Mouse (Mus musculus) intestine, embryonic 15.5 days (tissue): ENCODE results near the gene Adgrg1. TPM values are rescaled to one million over a fixed set of nuclear protein-coding genes. Genes with fewer than 3 reads are reported as not detected.

Experiments
- ATAC-seq: fragments of 200-750 bp; cut with Nextera tagmentation; 2 replicates; pipeline ENCODE4 v1.8.0; 2017; ENCODE audit warnings: moderate TSS enrichment, moderate library complexity
- H3K27ac ChIP-seq: fragments of 300-500 bp; sonication (generic); 2 replicates; pipeline ENCODE4 v1.5.1; 2015; ENCODE audit warnings: mild to moderate bottlenecking, inconsistent platforms
- H3K27me3 ChIP-seq: fragments of 300-500 bp; sonication (generic); replicated peaks from 2 replicates; pipeline ENCODE4 v1.6.1; 2015; ENCODE audit warnings: inconsistent platforms
- H3K36me3 ChIP-seq: fragments of 300-500 bp; sonication (generic); 2 replicates; pipeline ENCODE4 v1.6.1; 2015; ENCODE audit warnings: inconsistent platforms
- H3K4me1 ChIP-seq: fragments of 300-500 bp; sonication (generic); replicated peaks from 2 replicates; pipeline ENCODE4 v1.6.1; 2015; ENCODE audit warnings: inconsistent platforms
- H3K4me2 ChIP-seq: fragments of 300-500 bp; sonication (generic); replicated peaks from 2 replicates; pipeline ENCODE4 v1.6.1; 2015; ENCODE audit warnings: mild to moderate bottlenecking, inconsistent platforms
- H3K4me3 ChIP-seq: fragments of 300-500 bp; sonication (generic); replicated peaks from 2 replicates; pipeline ENCODE4 v1.5.1; 2015; ENCODE audit warnings: inconsistent platforms
- H3K9ac ChIP-seq: fragments of 300-500 bp; sonication (generic); 2 replicates; pipeline ENCODE4 v1.6.1; 2015; ENCODE audit warnings: inconsistent platforms
- H3K9me3 ChIP-seq: fragments of 300-500 bp; sonication (generic); 2 replicates; pipeline ENCODE4 v1.6.1; 2016; ENCODE audit warnings: inconsistent platforms
- WGBS: fragments of 180-500 bp; shearing (Covaris S2); methylation state at CpG from one replicate; pipeline ENCODE4 v1.1.7; 2015; 5-methylcytosine and 5-hydroxymethylcytosine counted together
- polyA plus RNA-seq: library from polyadenylated mRNA; unstranded; fragments of >200 nt; fragmentation: Nextera tagmentation; extraction: Ambion mirVana; gene quantifications from 2 replicates; pipeline ENCODE4 v1.2.1, GENCODE M21; 2015

Adgrg1 gene
- polyA plus RNA-seq, 1 experiment from 2014 or later: 22.4 TPM

DNA sequence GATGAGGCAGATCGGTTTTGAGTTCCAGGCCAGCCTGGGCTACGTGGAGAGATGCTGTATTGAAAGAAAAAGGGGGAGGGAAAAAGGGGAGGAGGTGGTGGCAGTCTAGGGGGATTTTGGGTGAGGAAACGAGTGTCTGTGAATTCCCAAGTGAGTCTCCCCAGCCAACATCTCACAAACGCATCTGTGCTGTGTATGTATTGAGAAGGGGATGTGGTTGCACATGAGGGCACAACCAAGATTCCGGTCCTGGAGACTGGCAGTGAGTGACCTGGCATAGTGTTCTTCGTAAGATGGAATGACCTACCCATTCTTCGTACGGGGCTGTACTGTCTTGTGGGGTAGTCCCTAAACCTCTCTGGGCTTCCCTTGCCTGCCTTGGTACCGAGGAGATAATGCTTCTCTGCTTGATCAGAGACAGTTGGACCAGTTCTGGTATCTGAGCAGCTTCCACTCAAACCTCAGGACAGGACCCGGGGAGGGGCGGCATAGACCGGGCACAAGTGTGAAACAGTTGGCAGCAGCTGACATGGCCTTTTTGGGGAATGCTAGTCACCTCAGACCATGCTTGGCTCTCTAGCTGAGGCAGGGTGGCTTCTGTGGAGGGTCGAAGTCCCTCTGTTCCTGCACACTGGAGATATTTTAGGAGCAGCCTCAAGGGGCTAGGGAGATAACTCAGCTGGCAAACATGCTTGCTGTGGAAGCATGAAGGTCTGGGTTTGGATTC, 4.2 kb downstream of the Adgrg1 start:
- Histone ChIP-seq H3K4me2 (peak overlapping the region; percentile 59), H3K9ac (no peak overlapping the region), H3K4me1 (peaks cover 26% of the 10 kb centered on the region), H3K9me3 (no peaks in the 10 kb centered on the region), H3K4me3 (peak overlapping the region; percentile 37; the same call in 1 of the 2 replicates), H3K27ac (no peak overlapping the region), H3K27me3 (no peaks in the 10 kb centered on the region), H3K36me3 (no peaks in the 10 kb centered on the region)
- no peak for ATAC-seq
- WGBS: 67% methylated on average over 13 of the region's 13 CpGs

DNA sequence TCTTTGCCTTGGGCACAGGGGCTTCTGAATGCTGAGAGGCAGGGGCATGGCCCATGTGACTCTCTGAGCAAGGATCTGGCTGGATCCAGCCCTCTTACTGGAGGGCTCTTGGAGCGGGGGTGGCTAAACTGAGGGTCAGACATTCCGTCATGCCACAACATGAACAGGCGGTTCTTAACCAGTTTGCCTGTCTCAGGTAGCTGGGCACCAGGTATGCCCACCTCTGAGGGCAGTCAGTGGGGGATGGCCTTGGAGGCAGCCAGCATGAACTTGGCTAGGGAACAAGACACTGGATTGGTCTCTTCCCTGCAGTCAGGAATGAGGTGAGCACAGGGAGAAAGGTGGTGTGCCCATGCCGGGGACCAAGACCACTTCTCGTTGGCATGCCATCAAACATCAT, 5.6 kb downstream of the Adgrg1 start:
- Histone ChIP-seq H3K27ac (no peak overlapping the region), H3K4me1 (peaks cover 37% of the 10 kb centered on the region), H3K36me3 (no peaks in the 10 kb centered on the region), H3K9ac (no peak overlapping the region), H3K27me3 (no peaks in the 10 kb centered on the region), H3K4me3 (no peak overlapping the region), H3K4me2 (no peak overlapping the region), H3K9me3 (no peaks in the 10 kb centered on the region)
- ATAC-seq: no peak
- 87% methylated on average over 5 of the region's 5 CpGs for WGBS

DNA sequence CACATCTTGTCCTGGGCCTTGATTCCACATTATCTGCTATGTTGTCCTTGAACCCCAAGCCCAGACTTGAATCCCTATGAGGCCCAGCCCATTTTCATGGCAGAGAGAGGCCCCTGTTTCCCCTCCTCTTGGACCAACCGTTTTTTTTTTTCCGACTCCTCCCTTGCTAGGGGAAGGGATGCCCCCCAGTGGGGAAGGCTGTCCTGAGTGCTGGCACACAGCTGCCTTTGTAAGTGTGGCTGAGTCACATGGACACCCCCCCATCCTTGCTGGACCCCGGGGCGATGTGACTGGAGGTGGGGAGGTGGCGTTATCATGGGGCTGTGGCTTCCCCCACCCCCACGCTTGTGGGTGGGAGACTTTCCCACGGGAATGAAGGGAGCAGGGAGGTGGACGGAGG, 6.4 kb downstream of the Adgrg1 start:
- H3K4me2 ChIP-seq: no peak overlapping the region
- no peaks in the 10 kb centered on the region for H3K9me3 ChIP-seq
- H3K4me1 ChIP-seq: peaks cover 33% of the 10 kb centered on the region
- H3K27ac ChIP-seq: no peak overlapping the region
- 56% methylated on average over 8 of the region's 8 CpGs for WGBS
- ATAC-seq: no peak
- H3K4me3 ChIP-seq: no peak overlapping the region
- H3K27me3 ChIP-seq: no peaks in the 10 kb centered on the region
- no peak overlapping the region for H3K9ac ChIP-seq
- no peaks in the 10 kb centered on the region for H3K36me3 ChIP-seq

DNA sequence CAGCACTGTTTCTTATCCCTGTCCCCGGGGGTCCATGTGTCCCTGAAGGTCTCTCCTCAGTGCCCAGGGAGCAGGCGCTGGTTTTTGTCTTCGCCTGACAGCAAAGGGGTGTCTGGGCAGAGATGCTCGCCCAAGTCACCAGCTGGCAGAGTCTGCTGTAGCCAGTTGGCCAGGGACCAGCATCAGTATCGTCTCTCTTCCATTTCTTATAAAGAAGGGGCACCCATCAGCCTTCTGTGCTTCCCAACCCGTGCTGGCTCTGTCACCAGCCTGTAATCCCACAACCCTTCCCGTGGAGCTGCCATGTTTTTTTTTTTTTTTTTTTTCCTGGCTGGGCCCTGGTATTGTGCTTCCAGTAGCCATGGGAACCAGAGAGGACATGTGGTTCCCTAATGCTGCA, 7.3 kb downstream of the Adgrg1 start:
- H3K4me2 ChIP-seq: no peak overlapping the region
- H3K9ac ChIP-seq: no peak overlapping the region
- H3K36me3 ChIP-seq: no peaks in the 10 kb centered on the region
- WGBS: 76% methylated on average over 7 of the region's 7 CpGs
- ATAC-seq: no peak
- peaks cover 36% of the 10 kb centered on the region for H3K4me1 ChIP-seq
- H3K27me3 ChIP-seq: no peaks in the 10 kb centered on the region
- H3K27ac ChIP-seq: no peak overlapping the region
- no peaks in the 10 kb centered on the region for H3K9me3 ChIP-seq
- H3K4me3 ChIP-seq: no peak overlapping the region

DNA sequence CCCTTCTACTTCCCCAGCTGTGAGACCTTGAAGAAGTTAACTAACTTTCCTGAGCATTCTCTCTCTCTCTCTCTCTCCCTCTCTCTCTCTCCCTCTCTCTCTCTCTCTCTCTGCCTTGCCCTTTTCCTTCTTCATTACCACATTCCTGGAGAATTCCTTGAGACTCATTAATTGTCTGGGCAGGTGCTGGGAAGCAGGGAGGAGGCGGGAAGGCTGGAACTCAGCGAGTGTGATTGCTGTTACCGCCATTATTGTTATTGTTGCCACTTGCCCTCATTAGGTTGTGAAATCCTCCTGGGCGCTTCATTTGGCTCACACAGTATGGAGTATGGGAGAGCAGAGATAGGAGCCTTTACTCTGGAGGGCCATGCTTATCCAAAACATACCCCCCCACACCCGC, 8.6 kb downstream of the Adgrg1 start:
- 0 out of 2 replicates have a peak, but pooled peaks have one; percentile 14 for ATAC-seq
- Histone ChIP-seq H3K27me3 (no peaks in the 10 kb centered on the region), H3K4me2 (no peak overlapping the region), H3K4me1 (peaks cover 32% of the 10 kb centered on the region), H3K9me3 (no peaks in the 10 kb centered on the region), H3K4me3 (no peak overlapping the region), H3K36me3 (no peaks in the 10 kb centered on the region), H3K9ac (no peak overlapping the region), H3K27ac (no peak overlapping the region)
- 19% methylated on average over 5 of the region's 5 CpGs for WGBS

DNA sequence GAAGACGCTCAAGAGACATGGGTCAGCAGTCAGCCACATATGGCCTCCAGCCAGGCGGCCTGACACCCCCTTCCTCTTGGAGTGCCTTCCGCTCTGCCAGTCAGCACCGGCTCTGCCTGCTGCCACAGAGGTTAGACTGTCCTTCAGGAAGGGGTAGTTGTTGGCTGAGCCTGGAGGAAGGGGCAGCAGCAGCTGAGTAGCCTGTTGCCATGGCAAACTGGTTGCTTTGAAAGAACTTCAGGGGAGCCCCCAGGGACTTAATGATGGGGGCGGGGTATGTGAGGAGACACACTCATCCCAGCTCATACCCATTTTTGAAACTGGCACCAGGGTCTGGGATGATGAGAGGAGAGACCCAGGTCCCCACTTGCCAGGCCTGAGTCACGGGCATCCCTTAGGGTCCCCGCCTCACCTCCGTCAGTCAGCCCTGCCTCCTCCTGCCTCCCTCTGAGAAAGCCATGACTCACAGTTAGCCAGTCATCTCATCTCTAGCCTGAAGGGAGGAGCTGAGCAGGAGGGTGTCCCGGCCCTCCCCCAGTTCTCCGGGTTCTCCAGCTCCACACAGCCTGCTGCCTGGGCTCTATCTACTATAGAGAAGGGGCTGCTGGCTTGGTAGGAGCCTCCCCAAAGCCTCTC, 9.4 kb downstream of the Adgrg1 start:
- no peak overlapping the region for H3K4me3 ChIP-seq
- H3K4me1 ChIP-seq: peaks cover 32% of the 10 kb centered on the region
- no peaks in the 10 kb centered on the region for H3K36me3 ChIP-seq
- no peaks in the 10 kb centered on the region for H3K27me3 ChIP-seq
- no peak overlapping the region for H3K4me2 ChIP-seq
- no peak overlapping the region for H3K27ac ChIP-seq
- 42% methylated on average over 10 of the region's 10 CpGs for WGBS
- no peak overlapping the region for H3K9ac ChIP-seq
- peak; percentile 67 for ATAC-seq
- no peaks in the 10 kb centered on the region for H3K9me3 ChIP-seq

DNA sequence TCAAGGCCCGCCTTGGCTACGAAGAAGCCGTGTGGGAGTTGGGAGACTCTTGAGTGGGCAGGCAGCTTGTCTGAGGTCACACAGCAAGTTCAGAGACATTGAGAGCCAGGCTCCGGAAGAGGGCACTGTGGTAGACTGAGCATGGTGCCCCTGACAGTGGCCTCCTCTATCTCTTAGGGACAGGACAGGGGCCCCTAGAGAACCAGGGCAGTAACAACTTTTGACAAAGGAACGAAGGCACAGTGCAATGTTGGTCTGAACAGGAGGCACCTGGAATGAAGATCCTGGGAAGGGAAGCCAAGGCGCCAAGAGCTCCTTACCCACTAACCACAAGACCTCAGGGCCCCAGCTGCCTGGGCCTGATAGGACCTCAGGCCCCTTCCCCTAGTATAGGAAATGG, 10.5 kb downstream of the Adgrg1 start:
- Histone ChIP-seq H3K4me3 (no peak overlapping the region), H3K36me3 (no peaks in the 10 kb centered on the region), H3K4me1 (peaks cover 32% of the 10 kb centered on the region), H3K27me3 (no peaks in the 10 kb centered on the region), H3K27ac (no peak overlapping the region), H3K4me2 (no peak overlapping the region), H3K9me3 (no peaks in the 10 kb centered on the region), H3K9ac (no peak overlapping the region)
- WGBS: 81% methylated on average over 6 of the region's 6 CpGs
- ATAC-seq: no peak

DNA sequence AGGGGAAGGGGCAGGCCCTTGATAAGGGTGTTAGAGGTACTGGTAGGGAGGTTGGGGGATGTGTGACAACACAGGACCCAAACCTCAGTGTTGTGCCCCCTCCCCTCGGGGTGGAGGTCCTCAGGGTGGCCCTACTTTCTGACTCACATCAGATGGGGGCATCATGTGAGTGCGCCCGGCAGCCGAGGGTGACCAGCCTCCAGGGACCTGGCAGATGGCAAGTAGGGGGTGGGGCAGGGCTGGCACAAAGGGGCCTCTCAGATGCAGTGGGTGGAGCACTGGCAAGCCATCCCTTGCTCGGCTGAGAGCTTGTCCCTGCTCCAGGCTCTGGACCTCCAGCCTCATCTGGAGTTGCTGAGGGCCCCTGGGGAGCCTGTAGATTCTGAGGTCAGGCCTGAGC, 12.1 kb downstream of the Adgrg1 start:
- H3K4me3 ChIP-seq: no peak overlapping the region
- ATAC-seq: no peak
- no peak overlapping the region for H3K27ac ChIP-seq
- WGBS: 50% methylated on average over 5 of the region's 5 CpGs
- H3K4me1 ChIP-seq: peaks cover 31% of the 10 kb centered on the region
- H3K4me2 ChIP-seq: no peak overlapping the region
- no peaks in the 10 kb centered on the region for H3K36me3 ChIP-seq
- no peaks in the 10 kb centered on the region for H3K9me3 ChIP-seq
- no peaks in the 10 kb centered on the region for H3K27me3 ChIP-seq
- H3K9ac ChIP-seq: no peak overlapping the region

DNA sequence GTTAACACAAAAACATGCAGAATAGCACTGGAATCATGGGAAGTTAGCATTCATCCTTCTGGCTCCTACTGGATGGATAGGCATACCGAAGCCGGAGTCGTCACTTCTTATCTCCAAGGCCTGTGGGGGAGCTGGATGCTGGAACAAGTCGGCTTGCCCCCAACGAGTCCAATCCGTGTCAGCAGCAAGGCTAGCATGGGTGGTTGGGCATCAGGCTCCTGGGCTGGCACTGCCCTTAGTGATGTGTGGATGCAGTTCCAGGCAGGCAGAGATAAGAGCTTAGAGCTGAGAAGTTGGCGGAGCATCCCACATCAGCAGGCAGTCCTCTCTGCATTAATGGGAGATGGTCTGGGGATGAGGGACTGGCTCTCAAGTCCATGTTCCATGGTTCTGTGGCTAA, 13.0 kb downstream of the Adgrg1 start:
- no peaks in the 10 kb centered on the region for H3K36me3 ChIP-seq
- H3K4me2 ChIP-seq: no peak overlapping the region
- no peaks in the 10 kb centered on the region for H3K9me3 ChIP-seq
- H3K4me3 ChIP-seq: no peak overlapping the region
- ATAC-seq: no peak
- H3K27me3 ChIP-seq: no peaks in the 10 kb centered on the region
- 80% methylated on average over 7 of the region's 7 CpGs for WGBS
- no peak overlapping the region for H3K27ac ChIP-seq
- no peak overlapping the region for H3K9ac ChIP-seq
- peaks cover 38% of the 10 kb centered on the region for H3K4me1 ChIP-seq

DNA sequence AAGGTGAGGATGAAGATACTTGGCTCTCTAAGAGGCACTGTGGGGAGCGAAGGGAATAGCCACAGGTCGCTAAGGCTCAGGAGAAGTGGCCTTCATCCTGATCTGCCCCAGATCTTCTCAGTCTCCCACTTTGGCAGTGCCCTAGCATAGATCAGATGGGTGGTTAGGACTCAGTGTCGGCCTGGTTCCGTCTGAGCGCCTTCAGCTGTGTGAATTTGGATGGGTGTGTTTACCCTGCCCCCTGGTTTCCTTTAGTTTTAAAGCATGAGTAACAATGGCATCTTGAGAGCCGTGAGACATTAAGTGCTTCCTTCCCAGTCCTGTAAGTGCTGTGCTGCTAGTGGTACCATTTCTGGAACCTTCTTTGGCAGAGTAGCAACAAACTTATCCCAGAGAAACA, 14.1 kb downstream of the Adgrg1 start:
- WGBS: 80% methylated on average over 6 of the region's 6 CpGs
- no peaks in the 10 kb centered on the region for H3K36me3 ChIP-seq
- no peak overlapping the region for H3K9ac ChIP-seq

DNA sequence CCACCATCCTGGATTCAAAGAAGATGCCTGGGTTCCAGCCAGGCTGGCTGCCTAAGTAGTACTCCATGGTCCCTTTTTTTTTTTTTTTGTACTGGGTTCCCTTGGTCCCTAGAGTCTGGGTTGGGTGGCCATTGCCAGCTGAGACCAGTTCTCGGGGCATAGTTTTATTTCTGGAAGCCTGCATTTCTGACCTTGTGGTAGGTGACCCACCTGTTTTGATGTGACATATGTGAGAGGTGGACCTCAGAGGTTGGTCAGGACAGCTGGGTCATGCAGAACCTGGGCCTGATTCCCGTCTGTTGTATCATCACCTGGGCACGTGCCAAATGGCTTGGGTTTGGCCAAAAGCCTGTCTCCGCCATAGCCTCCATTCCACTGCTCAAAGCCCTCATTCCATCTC, 15.2 kb downstream of the Adgrg1 start:
- H3K9me3 ChIP-seq: no peaks in the 10 kb centered on the region
- no peaks in the 10 kb centered on the region for H3K36me3 ChIP-seq
- no peak overlapping the region for H3K9ac ChIP-seq
- no peak overlapping the region for H3K4me2 ChIP-seq
- no peak overlapping the region for H3K27ac ChIP-seq
- no peaks in the 10 kb centered on the region for H3K27me3 ChIP-seq
- 86% methylated on average over 4 of the region's 4 CpGs for WGBS
- H3K4me1 ChIP-seq: peaks cover 43% of the 10 kb centered on the region
- no peak for ATAC-seq
- no peak overlapping the region for H3K4me3 ChIP-seq

More for the DNA sequence above, 14.1 kb downstream of the Adgrg1 start:
- Histone ChIP-seq H3K4me2 (no peak overlapping the region), H3K4me1 (peaks cover 44% of the 10 kb centered on the region), H3K27me3 (no peaks in the 10 kb centered on the region), H3K4me3 (no peak overlapping the region), H3K27ac (no peak overlapping the region), H3K9me3 (no peaks in the 10 kb centered on the region)
- ATAC-seq: no peak

DNA sequence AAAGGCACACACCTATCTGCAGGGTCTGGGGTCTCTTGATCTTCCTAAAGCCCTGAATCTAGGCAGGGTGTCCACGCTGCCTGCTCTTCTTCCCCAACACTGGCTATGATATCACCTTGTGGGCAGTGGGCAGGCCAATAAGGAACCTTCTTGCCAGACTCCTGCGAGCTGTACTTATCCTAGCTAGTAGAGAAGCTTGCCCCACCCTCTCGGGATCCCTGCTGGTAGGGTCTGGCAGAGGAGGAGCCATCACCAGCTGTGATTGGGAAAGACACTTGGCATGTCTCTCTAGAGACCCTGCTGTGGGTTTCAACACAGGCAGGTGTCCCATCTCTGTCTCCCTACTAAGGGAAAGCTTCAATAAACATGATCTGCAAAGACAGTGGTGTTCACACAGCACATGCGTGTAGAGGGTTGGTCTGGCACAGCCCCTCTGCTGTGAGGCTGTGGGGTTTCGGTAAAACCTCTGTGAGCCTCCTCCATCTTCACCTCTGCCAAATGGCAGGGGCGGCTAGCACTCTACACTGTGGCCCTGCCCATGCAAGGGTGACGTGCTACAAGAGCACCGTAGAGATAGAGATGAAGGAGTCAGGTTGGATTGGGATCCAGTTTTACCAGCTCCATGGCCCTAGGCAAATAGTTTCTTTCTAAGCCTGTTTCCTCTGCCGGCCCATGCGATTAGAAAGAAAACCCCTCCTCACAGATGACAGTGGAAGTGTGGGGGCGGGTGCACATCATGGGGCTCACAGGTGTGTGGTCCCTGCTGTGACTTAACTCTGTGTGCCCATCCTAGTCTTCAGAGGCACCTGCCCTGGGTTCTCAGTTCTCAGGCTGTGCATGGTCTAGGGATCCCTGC, 16.3 kb downstream of the Adgrg1 start:
- no peak for ATAC-seq
- H3K9ac ChIP-seq: no peak overlapping the region
- no peak overlapping the region for H3K27ac ChIP-seq
- peaks cover 46% of the 10 kb centered on the region for H3K4me1 ChIP-seq
- 55% methylated on average over 11 of the region's 11 CpGs for WGBS
- H3K36me3 ChIP-seq: no peaks in the 10 kb centered on the region
- H3K4me3 ChIP-seq: no peak overlapping the region
- no peaks in the 10 kb centered on the region for H3K9me3 ChIP-seq
- no peak overlapping the region for H3K4me2 ChIP-seq
- no peaks in the 10 kb centered on the region for H3K27me3 ChIP-seq
